8 mouse cellular contexts compared by ENCODE assay signal in genomic region chr11:103171703-103172391, GRCm38 (mm10). TPM values are rescaled to one million over a fixed set of nuclear protein-coding genes. Genes with fewer than 3 reads are reported as not detected.
DNase-seq lines count a peak whose midpoint lies in the region; ATAC-seq lines count a peak whose summit lies in the region.

No protein-coding gene starts in this region.

- H3K27me3 ChIP-seq in lung, embryonic 15.5 days, result peaks cover 49% of the 10 kb centered on the region
- peaks cover 32% of the 10 kb centered on the region for H3K27me3 ChIP-seq in forebrain, embryonic 14.5 days (replicated peaks; ENCODE audit: control insufficient read depth, insufficient read depth, low read length)
- H3K27me3 ChIP-seq in intestine, embryonic 14.5 days (replicated peaks; ENCODE audit: control insufficient read depth, insufficient read depth, low read length), result peaks cover 41% of the 10 kb centered on the region

- H3K4me3 ChIP-seq in lung, embryonic 15.5 days, result peak overlapping the region; percentile 54
- H3K4me3 ChIP-seq in forebrain, embryonic 14.5 days (ENCODE audit: low read depth, low read length), result peak overlapping the region; percentile 63
- H3K4me3 ChIP-seq in intestine, embryonic 14.5 days (ENCODE audit: low read depth, low read length), result peak overlapping the region; percentile 49; the same call in 1 of the 2 replicates

- H3K36me3 ChIP-seq in lung, embryonic 15.5 days, result no peaks in the 10 kb centered on the region
- no peaks in the 10 kb centered on the region for H3K36me3 ChIP-seq in forebrain, embryonic 14.5 days (ENCODE audit: control insufficient read depth, insufficient read depth, low read length)
- no peaks in the 10 kb centered on the region for H3K36me3 ChIP-seq in intestine, embryonic 14.5 days (ENCODE audit: control insufficient read depth, insufficient read depth, low read length)

- H3K4me1 ChIP-seq in lung, embryonic 15.5 days, result peaks cover 12% of the 10 kb centered on the region
- no peaks in the 10 kb centered on the region for H3K4me1 ChIP-seq in forebrain, embryonic 14.5 days (ENCODE audit: control insufficient read depth, insufficient read depth, low read length)
- no peaks in the 10 kb centered on the region; the same call in 1 of the 2 replicates for H3K4me1 ChIP-seq in intestine, embryonic 14.5 days (replicated peaks; ENCODE audit: control insufficient read depth, insufficient read depth, low read length)

- H3K4me2 ChIP-seq in lung, embryonic 15.5 days, result peak overlapping the region; percentile 98
- H3K4me2 ChIP-seq in forebrain, embryonic 14.5 days (ENCODE audit: low read length), result peak overlapping the region; percentile 84
- H3K4me2 ChIP-seq in intestine, embryonic 14.5 days (ENCODE audit: low read length), result peak overlapping the region; percentile 95

- WGBS in lung, embryonic 15.5 days, result 35% methylated on average over 9 of the region's 9 CpGs
- 51% methylated on average over 9 of the region's 9 CpGs for WGBS in forebrain, embryonic 14.5 days
- 41% methylated on average over 9 of the region's 9 CpGs for WGBS in intestine, embryonic 14.5 days

- DNase-seq in lung, postnatal 10 days, result no peak
- no peak for DNase-seq in forebrain, embryonic 14.5 days (ENCODE audit: low spot score)
- no peak for DNase-seq in intestine, embryonic 14.5 days (ENCODE audit: low spot score)
- no peak for DNase-seq in adrenal gland, postnatal 25 days
- DNase-seq in embryo, embryonic 9.5 days (ENCODE audit: extremely low spot score), result no peak
- no peak for DNase-seq in cerebellum, adult 18-20 months

- H3K9ac ChIP-seq in lung, embryonic 15.5 days, result no peak overlapping the region
- no peak overlapping the region for H3K9ac ChIP-seq in forebrain, embryonic 14.5 days (ENCODE audit: low read length)
- no peak overlapping the region for H3K9ac ChIP-seq in intestine, embryonic 14.5 days (ENCODE audit: low read length)

- no peak for ATAC-seq in lung, embryonic 15.5 days (ENCODE audit: borderline replicate concordance, extremely low read depth, low FRiP score, low TSS enrichment)
- no peak for ATAC-seq in forebrain, embryonic 14.5 days
- no peak for ATAC-seq in intestine, embryonic 14.5 days (replicated peaks; ENCODE audit: low FRiP score, low TSS enrichment, low read depth)
- peak; percentile 6 for ATAC-seq in megakaryocyte, adult 5-6 weeks (ENCODE audit: poor library complexity, severe bottlenecking)

- no peaks in the 10 kb centered on the region for H3K9me3 ChIP-seq in lung, embryonic 15.5 days
- H3K9me3 ChIP-seq in forebrain, embryonic 14.5 days (replicated peaks; ENCODE audit: control insufficient read depth, low read length), result no peaks in the 10 kb centered on the region
- no peaks in the 10 kb centered on the region for H3K9me3 ChIP-seq in intestine, embryonic 14.5 days (ENCODE audit: control insufficient read depth, low read length)

- no peak overlapping the region for H3K27ac ChIP-seq in lung, embryonic 15.5 days
- H3K27ac ChIP-seq in forebrain, embryonic 14.5 days (ENCODE audit: low read depth, low read length), result no peak overlapping the region
- no peak overlapping the region for H3K27ac ChIP-seq in intestine, embryonic 14.5 days (ENCODE audit: low read depth)

RNA-seq across cellular contexts. Expression of gene Fmnl1, which starts 0.9 kb away (rescaled TPM):
- 2.7 and 3.7 TPM in 2 replicates for polyA plus RNA-seq in lung, embryonic 15.5 days (2015; fragmentation: Nextera tagmentation; extraction: Ambion mirVana)
- polyA plus RNA-seq in forebrain, embryonic 14.5 days (2014; fragmentation: Nextera tagmentation; extraction: Ambion mirVana), result 1.2 and 3.2 TPM in 2 replicates
- polyA plus RNA-seq in intestine, embryonic 14.5 days (2014; fragmentation: Nextera tagmentation; extraction: Ambion mirVana), result 3.1 and 3.6 TPM in 2 replicates
- 387 and 407 TPM in 2 replicates for total RNA-seq in megakaryocyte, adult 5-6 weeks (2015)
- total RNA-seq in megakaryocyte, adult 5-6 weeks (2017), result 126 and 152 TPM in 2 replicates
- 15.6 and 19.9 TPM in 2 replicates for total RNA-seq in adrenal gland, postnatal 25 days (2021)

RNA-seq across cellular contexts. Expression of gene 1700023F06Rik, which starts 36.5 kb away (rescaled TPM):
- polyA plus RNA-seq in lung, embryonic 15.5 days (2015; fragmentation: Nextera tagmentation; extraction: Ambion mirVana), result 0.87 and 1.1 TPM in 2 replicates
- 0.78 and 1.2 TPM in 2 replicates for polyA plus RNA-seq in forebrain, embryonic 14.5 days (2014; fragmentation: Nextera tagmentation; extraction: Ambion mirVana)
- polyA plus RNA-seq in intestine, embryonic 14.5 days (2014; fragmentation: Nextera tagmentation; extraction: Ambion mirVana), result 1.3 and 1.4 TPM in 2 replicates
- not detected in 2 replicates for total RNA-seq in megakaryocyte, adult 5-6 weeks (2015)
- not detected in 2 replicates for total RNA-seq in megakaryocyte, adult 5-6 weeks (2017)
- not detected in 2 replicates for total RNA-seq in adrenal gland, postnatal 25 days (2021)

RNA-seq across cellular contexts. Expression of gene Hexim2, which starts 39.6 kb away (rescaled TPM):
- polyA plus RNA-seq in lung, embryonic 15.5 days (2015; fragmentation: Nextera tagmentation; extraction: Ambion mirVana), result 8.3 and 9.6 TPM in 2 replicates
- polyA plus RNA-seq in forebrain, embryonic 14.5 days (2014; fragmentation: Nextera tagmentation; extraction: Ambion mirVana), result 9.6 and 13.4 TPM in 2 replicates
- polyA plus RNA-seq in intestine, embryonic 14.5 days (2014; fragmentation: Nextera tagmentation; extraction: Ambion mirVana), result 6.9 and 9.7 TPM in 2 replicates
- 0.25 and 1.8 TPM in 2 replicates for total RNA-seq in megakaryocyte, adult 5-6 weeks (2015)
- total RNA-seq in megakaryocyte, adult 5-6 weeks (2017), result 1.0 and 2.1 TPM in 2 replicates
- total RNA-seq in adrenal gland, postnatal 25 days (2021), result 3.9 and 6.2 TPM in 2 replicates

RNA-seq across cellular contexts. Expression of gene Spata32, which starts 46.4 kb away (rescaled TPM):
- not detected in 2 replicates for polyA plus RNA-seq in lung, embryonic 15.5 days (2015; fragmentation: Nextera tagmentation; extraction: Ambion mirVana)
- not detected in 2 replicates for polyA plus RNA-seq in forebrain, embryonic 14.5 days (2014; fragmentation: Nextera tagmentation; extraction: Ambion mirVana)
- polyA plus RNA-seq in intestine, embryonic 14.5 days (2014; fragmentation: Nextera tagmentation; extraction: Ambion mirVana), result not detected in 2 replicates
- total RNA-seq in megakaryocyte, adult 5-6 weeks (2015), result not detected in 2 replicates
- not detected in 2 replicates for total RNA-seq in megakaryocyte, adult 5-6 weeks (2017)
- total RNA-seq in adrenal gland, postnatal 25 days (2021), result not detected in 2 replicates

RNA-seq across cellular contexts. Expression of gene Hexim1, which starts 55.8 kb away (rescaled TPM):
- 4.4 and 4.5 TPM in 2 replicates for polyA plus RNA-seq in lung, embryonic 15.5 days (2015; fragmentation: Nextera tagmentation; extraction: Ambion mirVana)
- 4.8 and 5.4 TPM in 2 replicates for polyA plus RNA-seq in forebrain, embryonic 14.5 days (2014; fragmentation: Nextera tagmentation; extraction: Ambion mirVana)
- 6.8 and 6.9 TPM in 2 replicates for polyA plus RNA-seq in intestine, embryonic 14.5 days (2014; fragmentation: Nextera tagmentation; extraction: Ambion mirVana)
- total RNA-seq in megakaryocyte, adult 5-6 weeks (2015), result 10.1 TPM in 2 replicates
- 17.0 and 24.6 TPM in 2 replicates for total RNA-seq in megakaryocyte, adult 5-6 weeks (2017)
- 72.0 and 75.6 TPM in 2 replicates for total RNA-seq in adrenal gland, postnatal 25 days (2021)
